Mouse (Mus musculus): ENCODE data around the gene Olfr1105.

Gene Olfr1105

GRCm38 (mm10) chr2:87036431-87036830 is at the start of gene Olfr1105:
TSS of gene Olfr1105 (minus strand) at chr2:87036531.
- no peak for DNase-seq (ENCODE audit: low spot score)

GRCm38 (mm10) chr2:87075717-87076116 is 39.4 kb upstream of the Olfr1105 start, which contains the start of gene Olfr1107:
TSS of gene Olfr1107 (minus strand) at chr2:87075817.
- DNase-seq (ENCODE audit: low spot score), result no peak

DNA sequence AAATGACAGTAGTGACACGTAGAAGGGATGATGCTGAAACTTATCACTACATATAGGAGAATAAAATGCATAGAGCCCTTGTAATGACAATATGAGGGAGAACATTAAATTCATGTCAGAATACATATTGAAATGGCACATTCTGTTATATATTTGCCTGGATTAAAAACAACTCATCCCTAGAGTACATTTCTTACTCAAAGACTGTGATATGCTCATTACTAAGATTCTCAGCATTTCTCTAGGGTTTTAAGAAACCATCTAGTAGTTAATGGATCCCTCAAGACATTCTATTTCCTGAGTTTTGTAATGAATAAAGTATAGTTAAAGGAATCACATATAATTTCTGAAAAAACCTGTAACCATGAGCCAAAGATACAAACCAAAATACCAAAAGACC is 15.8 kb upstream of the Olfr1105 start, which contains the start of gene Olfr1106:
Olfr1106 (minus strand) TSS at position 101 of the 400 bp plus-strand sequence.
- DNase-seq (ENCODE audit: low spot score), result no peak

- DNase-seq (ENCODE audit: low spot score), result no peak
Observed at GRCm38 (mm10) chr2:87026980-87027379, 9.4 kb downstream of the Olfr1105 start, which contains the start of gene Olfr1104. TSS of gene Olfr1104 (minus strand) at chr2:87027080.

DNA sequence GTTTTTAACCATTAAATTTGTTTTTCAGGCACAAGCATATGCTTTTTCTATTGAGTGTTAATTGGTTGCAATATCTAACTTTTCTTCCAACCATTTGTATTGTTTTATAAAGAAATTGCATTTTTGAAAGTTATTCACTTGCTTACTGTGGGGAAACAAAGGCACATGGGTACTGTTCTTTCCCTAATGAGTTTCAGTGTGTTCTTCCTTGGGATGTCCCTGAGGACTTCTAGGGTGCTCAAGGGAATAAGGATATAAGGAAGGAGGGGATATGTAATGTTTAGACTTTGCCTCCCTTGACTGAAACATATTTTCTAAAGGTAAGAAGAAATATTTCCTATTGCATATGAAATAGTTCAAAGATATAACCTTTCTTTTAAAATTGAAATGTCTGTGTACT is 38.2 kb downstream of the Olfr1105 start, which contains the start of gene Olfr1102:
Olfr1102 (plus strand) TSS at position 301 of the 400 bp plus-strand sequence.
- no peak for DNase-seq (ENCODE audit: low spot score)

- no peak for DNase-seq (ENCODE audit: low spot score)
Observed at GRCm38 (mm10) chr2:86991121-86991520, 45.2 kb downstream of the Olfr1105 start, which contains the start of gene Olfr1101. TSS of gene Olfr1101 (minus strand) at chr2:86991221.

All from c-Kit-positive CD71-positive TER-119-positive erythroid progenitor cells, embryonic 14.5 days (primary cell).